In the genomic region with DNA sequence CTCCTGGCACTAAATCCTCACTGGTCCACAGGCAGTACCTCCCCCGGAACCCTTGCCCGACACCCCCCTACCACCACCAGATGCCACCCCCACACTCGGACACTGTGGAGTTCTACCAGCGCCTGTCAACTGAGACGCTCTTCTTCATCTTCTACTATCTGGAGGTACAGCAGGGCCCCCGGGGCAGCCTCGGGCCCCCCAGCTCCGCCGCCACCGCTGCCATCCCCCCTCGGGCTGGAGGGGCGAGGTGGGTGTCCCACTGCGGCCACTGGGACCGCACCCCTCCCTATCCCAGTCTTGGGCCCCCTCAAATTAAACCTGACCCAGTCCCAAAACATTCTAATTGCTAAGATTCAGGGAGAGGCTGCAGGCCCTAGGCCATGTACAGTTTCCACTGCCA, we compare ENCODE assay signal across 21 mouse cellular contexts. TPM values are rescaled to one million over a fixed set of nuclear protein-coding genes. Genes with fewer than 3 reads are reported as not detected.
DNase-seq lines count a peak whose midpoint lies in the region; ATAC-seq lines count a peak whose summit lies in the region.
"Had no signal": no experiment of that assay in that cellular context is flagged by ENCODE, and none has a peak within 500 bp of the region (broad histone marks: within the 10 kb centered on the region; RNA-seq: fewer than 3 reads in every experiment).

No protein-coding gene starts in this region.

- ATAC-seq in embryonic facial prominence, embryonic 11.5 days (replicated peaks; ENCODE audit: insufficient number of reproducible peaks, low FRiP score, low TSS enrichment, low read depth) = 0 out of 2 replicates have a peak, but pooled peaks have one; percentile 14
- ATAC-seq in heart, embryonic 11.5 days (replicated peaks; ENCODE audit: insufficient number of reproducible peaks, low FRiP score, low TSS enrichment) = no peak
- 0 out of 2 replicates have a peak, but pooled peaks have one; percentile 3 for ATAC-seq in intestine, embryonic 15.5 days
- ATAC-seq in intestine, embryonic 16.5 days = no peak
- ATAC-seq: activated CD4-positive, CD25-positive, alpha-beta regulatory T cell, adult 4 months; CD4-positive, CD25-positive, alpha-beta regulatory T cell, adult 4 months; Patski had no signal

- peaks cover 33% of the 10 kb centered on the region for H3K36me3 ChIP-seq in embryonic facial prominence, embryonic 11.5 days (replicated peaks; ENCODE audit: control insufficient read depth, insufficient read depth, low read depth, low read length)
- H3K36me3 ChIP-seq in embryonic facial prominence, embryonic 10.5 days (replicated peaks) = peaks cover 100% of the 10 kb centered on the region
- peaks cover 63% of the 10 kb centered on the region for H3K36me3 ChIP-seq in heart, embryonic 11.5 days (ENCODE audit: control insufficient read depth, insufficient read depth, low read length)
- H3K36me3 ChIP-seq in intestine, embryonic 15.5 days = peaks cover 75% of the 10 kb centered on the region
- peaks cover 39% of the 10 kb centered on the region for H3K36me3 ChIP-seq in intestine, embryonic 16.5 days (ENCODE audit: control insufficient read depth, insufficient read depth, low read length)

- no peak overlapping the region for H3K4me2 ChIP-seq in embryonic facial prominence, embryonic 11.5 days (ENCODE audit: low read depth, low read length)
- no peak overlapping the region for H3K4me2 ChIP-seq in heart, embryonic 11.5 days
- no peak overlapping the region for H3K4me2 ChIP-seq in intestine, embryonic 15.5 days (replicated peaks)
- H3K4me2 ChIP-seq in intestine, embryonic 16.5 days (ENCODE audit: low read depth, low read length) = no peak overlapping the region

- no peak overlapping the region for H3K27ac ChIP-seq in embryonic facial prominence, embryonic 11.5 days (replicated peaks; ENCODE audit: low read depth, low read length)
- no peak overlapping the region for H3K27ac ChIP-seq in embryonic facial prominence, embryonic 10.5 days (replicated peaks)
- no peak overlapping the region for H3K27ac ChIP-seq in heart, embryonic 11.5 days (ENCODE audit: low read depth, low read length)
- H3K27ac ChIP-seq in intestine, embryonic 15.5 days = no peak overlapping the region
- no peak overlapping the region for H3K27ac ChIP-seq in intestine, embryonic 16.5 days (ENCODE audit: low read length)

- DNase-seq in embryonic facial prominence, embryonic 11.5 days (ENCODE audit: low spot score) = no peak
- DNase-seq in embryonic facial prominence, embryonic 10.5 days (ENCODE audit: low spot score) = no peak
- DNase-seq in heart, adult 11 months = peak; percentile 92
- DNase-seq: adrenal gland, adult 2 months; adrenal gland, adult 8-10 months; adrenal gland, postnatal 10 days; adrenal gland, postnatal 14 days; adrenal gland, postnatal 25 days; adrenal gland, postnatal 36 days; B cell, adult 2 months; cerebellum, adult 11 months; cerebellum, adult 11-12 months; cerebellum, adult 18-20 months had no signal

- WGBS in embryonic facial prominence, embryonic 11.5 days = 97% methylated on average over 13 of the region's 14 CpGs
- 94% methylated on average over 14 of the region's 14 CpGs for WGBS in embryonic facial prominence, embryonic 10.5 days
- 95% methylated on average over 14 of the region's 14 CpGs for WGBS in heart, embryonic 11.5 days (ENCODE audit: insufficient replicate concordance)
- 92% methylated on average over 14 of the region's 14 CpGs for WGBS in intestine, embryonic 15.5 days
- WGBS in intestine, embryonic 16.5 days = 93% methylated on average over 14 of the region's 14 CpGs

- no peaks in the 10 kb centered on the region for H3K27me3 ChIP-seq in embryonic facial prominence, embryonic 11.5 days (ENCODE audit: control insufficient read depth, insufficient read depth, low read length)
- no peaks in the 10 kb centered on the region for H3K27me3 ChIP-seq in embryonic facial prominence, embryonic 10.5 days (replicated peaks; ENCODE audit: low read depth, poor library complexity, severe bottlenecking)
- H3K27me3 ChIP-seq in heart, embryonic 11.5 days (ENCODE audit: control insufficient read depth, insufficient read depth, low read length) = no peaks in the 10 kb centered on the region
- H3K27me3 ChIP-seq in intestine, embryonic 15.5 days (replicated peaks) = no peaks in the 10 kb centered on the region
- H3K27me3 ChIP-seq in intestine, embryonic 16.5 days (replicated peaks; ENCODE audit: control insufficient read depth, insufficient read depth, low read length) = no peaks in the 10 kb centered on the region
- H3K27me3 ChIP-seq: CH12.LX, Patski had no signal

- no peaks in the 10 kb centered on the region for H3K9me3 ChIP-seq in embryonic facial prominence, embryonic 11.5 days (replicated peaks; ENCODE audit: control insufficient read depth, low read length)
- H3K9me3 ChIP-seq in embryonic facial prominence, embryonic 10.5 days = no peaks in the 10 kb centered on the region
- H3K9me3 ChIP-seq in heart, embryonic 11.5 days (replicated peaks; ENCODE audit: control insufficient read depth, low read length) = no peaks in the 10 kb centered on the region
- H3K9me3 ChIP-seq in intestine, embryonic 15.5 days = no peaks in the 10 kb centered on the region
- H3K9me3 ChIP-seq in intestine, embryonic 16.5 days (ENCODE audit: control insufficient read depth, low read length) = no peaks in the 10 kb centered on the region
- H3K9me3 ChIP-seq: G1E had no signal

- H3K9ac ChIP-seq in embryonic facial prominence, embryonic 11.5 days (replicated peaks; ENCODE audit: low read length) = no peak overlapping the region
- no peak overlapping the region for H3K9ac ChIP-seq in heart, embryonic 11.5 days (ENCODE audit: low read depth, low read length)
- H3K9ac ChIP-seq in intestine, embryonic 15.5 days = no peak overlapping the region
- H3K9ac ChIP-seq in intestine, embryonic 16.5 days (ENCODE audit: low read depth, low read length) = no peak overlapping the region

- H3K4me1 ChIP-seq in embryonic facial prominence, embryonic 11.5 days (ENCODE audit: control insufficient read depth, insufficient read depth, low read length) = no peaks in the 10 kb centered on the region
- peaks cover 9% of the 10 kb centered on the region; the same call in 1 of the 2 replicates for H3K4me1 ChIP-seq in embryonic facial prominence, embryonic 10.5 days
- H3K4me1 ChIP-seq in heart, embryonic 11.5 days (ENCODE audit: control insufficient read depth, insufficient read depth, low read length) = peaks cover 5% of the 10 kb centered on the region; the same call in 1 of the 2 replicates
- peaks cover 1% of the 10 kb centered on the region; the same call in 1 of the 2 replicates for H3K4me1 ChIP-seq in intestine, embryonic 15.5 days (replicated peaks)
- peaks cover 4% of the 10 kb centered on the region for H3K4me1 ChIP-seq in intestine, embryonic 16.5 days (ENCODE audit: control insufficient read depth, insufficient read depth, low read length)

- H3K4me3 ChIP-seq in embryonic facial prominence, embryonic 11.5 days (ENCODE audit: low read depth, low read length) = no peak overlapping the region
- no peak overlapping the region for H3K4me3 ChIP-seq in embryonic facial prominence, embryonic 10.5 days
- H3K4me3 ChIP-seq in heart, embryonic 11.5 days (ENCODE audit: low read depth, low read length) = no peak overlapping the region
- H3K4me3 ChIP-seq in intestine, embryonic 15.5 days (replicated peaks) = no peak overlapping the region
- H3K4me3 ChIP-seq in intestine, embryonic 16.5 days (ENCODE audit: low read length) = no peak overlapping the region

RNA-seq across cellular contexts. Expression of a gene that starts 7.1 kb away (rescaled TPM):
- polyA plus RNA-seq in embryonic facial prominence, embryonic 11.5 days (2014; fragmentation: Nextera tagmentation; extraction: Ambion mirVana) = 15.3 and 16.5 TPM in 2 replicates
- polyA plus RNA-seq in embryonic facial prominence, embryonic 10.5 days (2016; fragmentation: Nextera tagmentation; extraction: Ambion mirVana) = 15.8 and 17.8 TPM in 2 replicates
- 16.3 and 16.6 TPM in 2 replicates for polyA plus RNA-seq in heart, embryonic 11.5 days (2014; fragmentation: Nextera tagmentation; extraction: Ambion mirVana)
- 19.5 and 20.2 TPM in 2 replicates for polyA plus RNA-seq in intestine, embryonic 15.5 days (2015; fragmentation: Nextera tagmentation; extraction: Ambion mirVana)
- 16.8 and 17.3 TPM in 2 replicates for polyA plus RNA-seq in intestine, embryonic 16.5 days (2015; fragmentation: Nextera tagmentation; extraction: Ambion mirVana)

RNA-seq across cellular contexts. Expression of a gene that starts 13.5 kb away (rescaled TPM):
- 57.4 and 63.9 TPM in 2 replicates for polyA plus RNA-seq in embryonic facial prominence, embryonic 11.5 days (2014; fragmentation: Nextera tagmentation; extraction: Ambion mirVana)
- polyA plus RNA-seq in embryonic facial prominence, embryonic 10.5 days (2016; fragmentation: Nextera tagmentation; extraction: Ambion mirVana) = 85.6 and 88.0 TPM in 2 replicates
- polyA plus RNA-seq in heart, embryonic 11.5 days (2014; fragmentation: Nextera tagmentation; extraction: Ambion mirVana) = 42.2 and 43.5 TPM in 2 replicates
- 43.7 and 47.1 TPM in 2 replicates for polyA plus RNA-seq in intestine, embryonic 15.5 days (2015; fragmentation: Nextera tagmentation; extraction: Ambion mirVana)
- 43.2 and 46.1 TPM in 2 replicates for polyA plus RNA-seq in intestine, embryonic 16.5 days (2015; fragmentation: Nextera tagmentation; extraction: Ambion mirVana)

RNA-seq across cellular contexts. Expression of a gene that starts 18.8 kb away (rescaled TPM):
- 3.9 and 4.3 TPM in 2 replicates for polyA plus RNA-seq in embryonic facial prominence, embryonic 11.5 days (2014; fragmentation: Nextera tagmentation; extraction: Ambion mirVana)
- 5.7 and 6.8 TPM in 2 replicates for polyA plus RNA-seq in embryonic facial prominence, embryonic 10.5 days (2016; fragmentation: Nextera tagmentation; extraction: Ambion mirVana)
- 5.7 and 6.2 TPM in 2 replicates for polyA plus RNA-seq in heart, embryonic 11.5 days (2014; fragmentation: Nextera tagmentation; extraction: Ambion mirVana)
- polyA plus RNA-seq in intestine, embryonic 15.5 days (2015; fragmentation: Nextera tagmentation; extraction: Ambion mirVana) = 73.4 and 82.6 TPM in 2 replicates
- polyA plus RNA-seq in intestine, embryonic 16.5 days (2015; fragmentation: Nextera tagmentation; extraction: Ambion mirVana) = 104 and 110 TPM in 2 replicates

RNA-seq across cellular contexts. Expression of a gene that starts 28.8 kb away (rescaled TPM):
- 142 and 151 TPM in 2 replicates for polyA plus RNA-seq in embryonic facial prominence, embryonic 11.5 days (2014; fragmentation: Nextera tagmentation; extraction: Ambion mirVana)
- 179 and 183 TPM in 2 replicates for polyA plus RNA-seq in embryonic facial prominence, embryonic 10.5 days (2016; fragmentation: Nextera tagmentation; extraction: Ambion mirVana)
- polyA plus RNA-seq in heart, embryonic 11.5 days (2014; fragmentation: Nextera tagmentation; extraction: Ambion mirVana) = 67.6 and 78.3 TPM in 2 replicates
- 85.7 and 90.1 TPM in 2 replicates for polyA plus RNA-seq in intestine, embryonic 15.5 days (2015; fragmentation: Nextera tagmentation; extraction: Ambion mirVana)
- 70.6 and 81.1 TPM in 2 replicates for polyA plus RNA-seq in intestine, embryonic 16.5 days (2015; fragmentation: Nextera tagmentation; extraction: Ambion mirVana)

RNA-seq across cellular contexts. Expression of a gene that starts 28.8 kb away (rescaled TPM):
- 29.0 and 30.7 TPM in 2 replicates for polyA plus RNA-seq in embryonic facial prominence, embryonic 11.5 days (2014; fragmentation: Nextera tagmentation; extraction: Ambion mirVana)
- polyA plus RNA-seq in embryonic facial prominence, embryonic 10.5 days (2016; fragmentation: Nextera tagmentation; extraction: Ambion mirVana) = 31.0 and 33.0 TPM in 2 replicates
- 17.8 and 20.0 TPM in 2 replicates for polyA plus RNA-seq in heart, embryonic 11.5 days (2014; fragmentation: Nextera tagmentation; extraction: Ambion mirVana)
- polyA plus RNA-seq in intestine, embryonic 15.5 days (2015; fragmentation: Nextera tagmentation; extraction: Ambion mirVana) = 19.7 and 23.1 TPM in 2 replicates
- 15.5 and 18.0 TPM in 2 replicates for polyA plus RNA-seq in intestine, embryonic 16.5 days (2015; fragmentation: Nextera tagmentation; extraction: Ambion mirVana)

Comparison
In these comparisons a context has a peak if more than half of its experiments do, and no peak if none do; other contexts are left out.
1. ATAC-seq: peak in embryonic facial prominence, embryonic 11.5 days (single experiment) and intestine, embryonic 15.5 days (single experiment); none in heart, embryonic 11.5 days (single experiment) and intestine, embryonic 16.5 days (single experiment).